Mouse (Mus musculus) spleen, adult 12 weeks (tissue): ENCODE data around the gene Rubcnl.

Experiments used
- DNase-seq: peaks from one replicate; pipeline ENCODE4 v3.0.0; 2022; ENCODE audit warnings: low spot score

Gene Rubcnl

DNA sequence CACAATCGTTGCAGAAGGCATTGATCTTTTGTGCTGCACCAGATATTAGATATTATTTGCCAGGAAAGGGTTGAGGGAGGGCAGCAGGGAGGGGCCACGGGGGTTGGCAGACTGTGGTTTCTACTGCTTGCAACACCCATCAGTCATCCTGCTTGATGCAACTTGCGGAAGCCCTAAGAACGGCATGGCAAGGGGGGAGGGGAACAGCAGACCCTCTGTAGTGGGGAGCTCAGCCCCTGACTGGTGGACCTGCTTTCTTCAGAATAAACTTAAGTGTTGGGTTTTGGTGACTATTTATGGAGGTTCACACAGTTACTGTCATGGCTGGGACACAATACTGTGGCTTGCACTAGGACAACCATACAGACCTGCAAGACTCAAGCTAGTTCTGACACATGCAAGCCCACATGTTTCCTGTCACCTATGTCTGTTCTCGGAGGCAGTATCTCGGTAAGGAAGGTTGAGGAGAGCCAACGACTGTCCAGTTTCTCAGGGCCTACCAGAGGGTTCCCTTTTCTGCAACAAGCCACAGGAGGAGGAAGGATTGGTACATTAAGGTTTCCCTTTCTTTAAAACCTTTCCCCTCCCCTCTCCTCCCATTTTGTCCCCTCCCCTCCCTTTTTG is 53.6 kb downstream of the Rubcnl start:
- DNase-seq, result no peak

DNA sequence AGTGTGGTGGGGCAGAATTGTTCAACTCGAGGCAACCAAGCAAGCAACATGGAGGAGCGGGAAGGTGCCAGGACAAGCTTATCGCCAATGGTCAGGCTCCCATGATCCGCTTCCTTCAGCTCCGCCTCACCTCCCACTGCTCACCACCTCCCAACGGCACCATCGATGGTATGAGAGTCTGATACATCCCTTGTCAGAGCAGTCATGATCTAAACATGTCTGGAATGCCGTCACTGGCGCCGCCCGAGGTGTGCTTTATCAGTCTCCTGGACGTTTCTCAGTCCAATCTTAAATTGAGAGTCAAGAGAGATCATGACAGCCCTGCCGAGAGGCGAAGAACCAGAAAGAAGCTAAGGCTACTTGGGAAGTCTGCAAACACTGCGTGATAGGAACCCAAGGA is 55.3 kb downstream of the Rubcnl start:
- DNase-seq, result no peak

DNA sequence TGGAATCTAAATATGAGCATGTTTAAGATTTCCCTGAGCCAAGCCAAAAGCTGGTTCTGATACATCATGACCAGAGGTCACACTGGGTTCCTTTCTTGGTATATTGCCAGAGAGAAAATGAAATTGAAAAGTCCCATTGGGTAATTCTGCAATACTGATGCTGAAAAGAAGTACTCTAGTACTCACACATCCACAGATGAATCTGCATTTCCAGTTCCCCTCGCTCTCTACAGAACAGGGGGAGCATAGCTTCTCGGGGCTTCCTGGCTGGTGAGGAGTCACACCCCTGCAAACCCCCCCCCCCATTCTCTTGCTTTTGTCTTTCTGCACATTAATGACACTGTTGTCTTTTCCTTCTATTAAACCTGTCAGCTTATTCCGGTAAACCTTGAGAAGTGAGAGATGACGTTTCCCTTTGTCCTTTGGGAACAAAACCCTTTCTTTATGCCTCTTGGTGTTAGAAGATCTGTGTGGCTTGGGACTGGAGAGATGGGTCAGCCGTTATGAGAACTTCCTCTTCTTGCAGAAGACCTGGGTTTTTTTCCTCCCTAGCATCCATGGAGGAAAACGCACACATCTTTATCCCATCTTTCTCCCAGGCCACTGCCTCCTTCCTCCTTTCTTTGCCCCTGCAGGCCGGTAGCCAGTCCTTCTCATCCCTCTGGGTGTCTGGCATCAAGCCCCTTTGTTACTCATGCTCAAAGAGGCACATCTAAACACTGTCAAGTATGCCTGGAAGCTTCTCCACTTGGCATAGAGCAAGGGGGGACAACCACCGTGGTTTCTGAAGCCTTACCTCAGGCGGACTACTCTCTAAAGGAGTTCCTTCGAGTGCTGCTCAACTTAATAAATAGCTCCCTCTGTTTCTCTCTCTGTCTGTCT is 59.7 kb downstream of the Rubcnl start:
- DNase-seq, result no peak

DNA sequence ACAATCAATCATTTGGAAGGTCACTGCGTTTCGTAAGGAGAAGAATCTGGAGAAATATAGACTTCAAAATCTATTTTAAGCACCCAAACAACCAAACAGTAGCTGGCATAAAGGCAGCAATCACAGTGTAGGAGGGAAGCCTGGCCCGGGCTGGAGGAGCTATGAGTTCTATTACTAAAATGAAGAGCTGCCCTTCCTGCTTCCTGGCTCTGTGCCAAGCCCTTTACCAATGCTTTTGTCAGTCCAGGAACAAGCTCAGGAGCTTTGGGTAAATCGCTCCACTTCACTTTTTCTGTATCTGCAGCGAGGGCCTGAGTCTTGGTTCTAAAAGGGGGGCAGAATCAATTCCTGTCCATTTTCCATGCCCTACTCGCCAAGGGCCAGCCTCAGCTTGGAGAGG is 62.1 kb downstream of the Rubcnl start:
- DNase-seq, result no peak
